Mouse (Mus musculus): Measurements from ENCODE around the gene Abca12. TPM values are rescaled to one million over a fixed set of nuclear protein-coding genes. Genes with fewer than 3 reads are reported as not detected.

Gene Abca12
- 0.04 and 0.09 TPM in 2 replicates for polyA plus RNA-seq (2016; fragmentation: Nextera tagmentation; extraction: Ambion mirVana)

GRCm38 (mm10) chr1:71414810-71415209 lies at the start of gene Abca12:
Gene Abca12 (minus strand): TSS chr1:71414910.
- ATAC-seq (ENCODE audit: low FRiP score, low read depth), result no peak
- no peak within 1 kb of the TSS for H3K9ac ChIP-seq (replicated peaks)
- whole genome bisulfite sequencing, result 90% methylated on average over 7 of the region's 7 CpGs
- no peaks in the 10 kb centered on the region for H3K9me3 ChIP-seq
- no peak within 1 kb of the TSS for H3K4me3 ChIP-seq
- H3K27me3 ChIP-seq, result no peaks in the 10 kb centered on the region
- no peaks in the 10 kb centered on the region for H3K4me1 ChIP-seq
- H3K36me3 ChIP-seq, result no peaks in the 10 kb centered on the region
- no peak within 1 kb of the TSS for H3K27ac ChIP-seq (replicated peaks)
- H3K4me2 ChIP-seq (replicated peaks), result no peak within 1 kb of the TSS

DNA sequence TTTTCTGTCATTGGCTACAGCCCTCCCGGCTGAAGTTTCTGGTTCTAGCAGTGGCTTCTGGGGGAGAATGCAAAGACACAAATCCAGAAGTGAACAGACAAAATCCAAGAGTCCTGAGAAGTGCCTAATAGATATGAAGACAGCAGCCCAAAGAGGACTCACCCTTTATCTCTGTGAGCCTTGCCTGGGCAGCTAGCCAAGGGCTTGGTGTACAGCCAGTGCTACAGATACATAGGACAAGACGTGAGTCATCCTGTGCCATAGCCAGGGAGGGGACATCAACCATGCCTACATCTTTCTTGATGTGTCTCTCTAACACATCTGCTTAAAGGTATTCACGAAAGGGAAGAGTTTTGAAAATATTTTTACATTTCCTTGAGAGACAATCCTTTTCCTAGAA lies 43.3 kb upstream of the Abca12 start:
- H3K27me3 ChIP-seq, result no peaks in the 10 kb centered on the region
- H3K27ac ChIP-seq (replicated peaks), result no peak overlapping the region
- no peaks in the 10 kb centered on the region for H3K9me3 ChIP-seq
- no peak for ATAC-seq (ENCODE audit: low FRiP score, low read depth)
- no peak overlapping the region for H3K4me2 ChIP-seq (replicated peaks)
- no peak overlapping the region for H3K9ac ChIP-seq (replicated peaks)
- no peak overlapping the region for H3K4me3 ChIP-seq
- 88% methylated on average over 3 of the region's 3 CpGs for WGBS
- H3K36me3 ChIP-seq, result no peaks in the 10 kb centered on the region
- H3K4me1 ChIP-seq, result no peaks in the 10 kb centered on the region

DNA sequence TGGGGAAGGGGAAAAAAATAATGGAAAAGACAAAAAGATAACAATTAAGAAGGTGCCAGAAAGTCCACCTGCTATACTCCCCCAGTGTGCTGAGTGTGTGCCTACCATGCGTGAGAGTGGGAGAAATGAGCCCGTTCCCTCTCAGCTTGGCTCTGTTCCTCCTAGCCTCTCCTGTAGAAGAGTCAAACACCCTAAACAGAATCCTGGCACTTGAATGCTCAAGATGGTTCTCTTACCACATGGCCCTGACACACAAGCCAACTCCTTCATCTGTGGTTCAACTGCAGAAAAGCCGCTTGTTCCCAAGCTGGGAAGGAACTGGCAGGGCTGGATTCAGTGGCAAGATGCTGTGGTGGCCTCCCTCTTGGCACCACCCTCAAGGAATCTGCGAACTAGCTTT lies 32.7 kb upstream of the Abca12 start:
- Histone ChIP-seq H3K9me3 (no peaks in the 10 kb centered on the region), H3K4me3 (no peak overlapping the region), H3K4me2 (replicated peaks) (no peak overlapping the region), H3K4me1 (no peaks in the 10 kb centered on the region), H3K27ac (replicated peaks) (no peak overlapping the region), H3K36me3 (no peaks in the 10 kb centered on the region), H3K9ac (replicated peaks) (no peak overlapping the region), H3K27me3 (no peaks in the 10 kb centered on the region)
- WGBS, result 95% methylated on average over 4 of the region's 4 CpGs
- ATAC-seq (ENCODE audit: low FRiP score, low read depth), result no peak

- Histone ChIP-seq H3K27me3 (no peaks in the 10 kb centered on the region), H3K4me1 (no peaks in the 10 kb centered on the region), H3K27ac (replicated peaks) (no peak overlapping the region), H3K4me2 (replicated peaks) (no peak overlapping the region), H3K36me3 (no peaks in the 10 kb centered on the region), H3K4me3 (no peak overlapping the region), H3K9ac (replicated peaks) (no peak overlapping the region), H3K9me3 (no peaks in the 10 kb centered on the region)
- WGBS, result 69% methylated on average over 12 of the region's 13 CpGs
- ATAC-seq (ENCODE audit: low FRiP score, low read depth), result no peak
Observed at GRCm38 (mm10) chr1:71421741-71422333, 7.1 kb upstream of the Abca12 start.

- Histone ChIP-seq H3K4me2 (replicated peaks) (no peak overlapping the region), H3K9ac (replicated peaks) (no peak overlapping the region), H3K4me1 (no peaks in the 10 kb centered on the region), H3K27ac (replicated peaks) (no peak overlapping the region), H3K36me3 (no peaks in the 10 kb centered on the region), H3K9me3 (no peaks in the 10 kb centered on the region), H3K4me3 (no peak overlapping the region), H3K27me3 (no peaks in the 10 kb centered on the region)
- ATAC-seq (ENCODE audit: low FRiP score, low read depth), result no peak
- 86% methylated on average over 5 of the region's 5 CpGs for WGBS
Observed at GRCm38 (mm10) chr1:71418467-71418866, 3.8 kb upstream of the Abca12 start.

- Histone ChIP-seq H3K9me3 (no peaks in the 10 kb centered on the region), H3K36me3 (no peaks in the 10 kb centered on the region), H3K9ac (replicated peaks) (no peak overlapping the region), H3K27me3 (no peaks in the 10 kb centered on the region), H3K4me1 (no peaks in the 10 kb centered on the region), H3K4me3 (no peak overlapping the region), H3K4me2 (replicated peaks) (no peak overlapping the region), H3K27ac (replicated peaks) (no peak overlapping the region)
- WGBS, result 84% methylated on average over 5 of the region's 5 CpGs
- ATAC-seq (ENCODE audit: low FRiP score, low read depth), result no peak
Observed at GRCm38 (mm10) chr1:71417951-71418350, 3.2 kb upstream of the Abca12 start.

GRCm38 (mm10) chr1:71414084-71414483 lies 626 bp downstream of the Abca12 start:
- ATAC-seq (ENCODE audit: low FRiP score, low read depth), result no peak
- Histone ChIP-seq H3K36me3 (no peaks in the 10 kb centered on the region), H3K9me3 (no peaks in the 10 kb centered on the region), H3K4me1 (no peaks in the 10 kb centered on the region), H3K27me3 (no peaks in the 10 kb centered on the region), H3K4me2 (replicated peaks) (no peak overlapping the region), H3K4me3 (no peak overlapping the region), H3K27ac (replicated peaks) (no peak overlapping the region), H3K9ac (replicated peaks) (no peak overlapping the region)
- 78% methylated on average over 4 of the region's 6 CpGs for WGBS

- Histone ChIP-seq H3K27me3 (no peaks in the 10 kb centered on the region), H3K9me3 (no peaks in the 10 kb centered on the region), H3K4me1 (no peaks in the 10 kb centered on the region), H3K27ac (replicated peaks) (no peak overlapping the region), H3K9ac (replicated peaks) (no peak overlapping the region), H3K4me2 (replicated peaks) (no peak overlapping the region), H3K36me3 (no peaks in the 10 kb centered on the region), H3K4me3 (no peak overlapping the region)
- ATAC-seq (ENCODE audit: low FRiP score, low read depth), result no peak
- WGBS, result 95% methylated on average over 11 of the region's 11 CpGs
Observed at GRCm38 (mm10) chr1:71413114-71413513, 1.6 kb downstream of the Abca12 start.

DNA sequence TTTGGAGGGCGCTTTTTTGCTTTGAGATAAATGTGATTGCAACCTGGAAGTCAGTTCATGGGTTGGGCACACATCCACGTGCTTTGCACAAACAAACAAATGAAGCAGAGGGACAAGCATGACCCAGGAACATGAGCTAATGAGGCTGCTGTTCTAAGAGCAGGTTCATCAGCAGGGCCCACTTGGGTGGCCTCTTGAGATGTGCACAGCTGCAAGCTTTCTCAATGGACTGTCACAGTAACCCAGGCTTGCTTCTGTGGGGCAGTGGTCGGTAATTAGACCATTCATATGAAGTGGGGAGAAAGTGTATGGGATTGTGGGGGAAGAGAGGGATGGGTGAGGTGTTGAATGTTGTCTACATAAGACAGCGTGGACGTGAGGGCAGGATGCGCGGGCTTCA lies 7.0 kb downstream of the Abca12 start:
- Histone ChIP-seq H3K4me2 (replicated peaks) (no peak overlapping the region), H3K27ac (replicated peaks) (no peak overlapping the region), H3K9me3 (no peaks in the 10 kb centered on the region), H3K36me3 (no peaks in the 10 kb centered on the region), H3K4me3 (no peak overlapping the region), H3K4me1 (no peaks in the 10 kb centered on the region), H3K27me3 (no peaks in the 10 kb centered on the region), H3K9ac (replicated peaks) (no peak overlapping the region)
- no peak for ATAC-seq (ENCODE audit: low FRiP score, low read depth)
- WGBS, result 86% methylated on average over 7 of the region's 7 CpGs

GRCm38 (mm10) chr1:71397635-71398034 lies 17.1 kb downstream of the Abca12 start:
- no peak overlapping the region for H3K4me2 ChIP-seq (replicated peaks)
- no peaks in the 10 kb centered on the region for H3K36me3 ChIP-seq
- H3K27ac ChIP-seq (replicated peaks), result no peak overlapping the region
- H3K27me3 ChIP-seq, result no peaks in the 10 kb centered on the region
- ATAC-seq (ENCODE audit: low FRiP score, low read depth), result no peak
- no peaks in the 10 kb centered on the region for H3K9me3 ChIP-seq
- H3K4me3 ChIP-seq, result no peak overlapping the region
- no peaks in the 10 kb centered on the region for H3K4me1 ChIP-seq
- H3K9ac ChIP-seq (replicated peaks), result no peak overlapping the region
- WGBS, result 78% methylated on average over 3 of the region's 3 CpGs

- H3K4me2 ChIP-seq (replicated peaks), result no peak overlapping the region
- ATAC-seq (ENCODE audit: low FRiP score, low read depth), result no peak
- no peaks in the 10 kb centered on the region for H3K9me3 ChIP-seq
- H3K27me3 ChIP-seq, result no peaks in the 10 kb centered on the region
- H3K9ac ChIP-seq (replicated peaks), result no peak overlapping the region
- H3K36me3 ChIP-seq, result no peaks in the 10 kb centered on the region
- no peaks in the 10 kb centered on the region for H3K4me1 ChIP-seq
- no peak overlapping the region for H3K4me3 ChIP-seq
- H3K27ac ChIP-seq (replicated peaks), result no peak overlapping the region
- 84% methylated on average over 5 of the region's 5 CpGs for WGBS
Observed at GRCm38 (mm10) chr1:71396105-71396504, 18.6 kb downstream of the Abca12 start.

- Histone ChIP-seq H3K4me3 (no peak overlapping the region), H3K9me3 (no peaks in the 10 kb centered on the region), H3K27me3 (no peaks in the 10 kb centered on the region), H3K36me3 (no peaks in the 10 kb centered on the region), H3K4me1 (no peaks in the 10 kb centered on the region), H3K27ac (replicated peaks) (no peak overlapping the region), H3K9ac (replicated peaks) (no peak overlapping the region), H3K4me2 (replicated peaks) (no peak overlapping the region)
- 60% methylated on average over 2 of the region's 2 CpGs for WGBS
- ATAC-seq (ENCODE audit: low FRiP score, low read depth), result no peak
Observed at GRCm38 (mm10) chr1:71394177-71394576, 20.5 kb downstream of the Abca12 start.

GRCm38 (mm10) chr1:71393489-71393888 lies 21.2 kb downstream of the Abca12 start:
- H3K4me1 ChIP-seq, result no peaks in the 10 kb centered on the region
- 81% methylated on average over 8 of the region's 8 CpGs for WGBS
- no peak overlapping the region for H3K9ac ChIP-seq (replicated peaks)
- no peak overlapping the region for H3K4me2 ChIP-seq (replicated peaks)
- no peak overlapping the region for H3K4me3 ChIP-seq
- ATAC-seq (ENCODE audit: low FRiP score, low read depth), result no peak
- no peaks in the 10 kb centered on the region for H3K36me3 ChIP-seq
- no peaks in the 10 kb centered on the region for H3K9me3 ChIP-seq
- no peak overlapping the region for H3K27ac ChIP-seq (replicated peaks)
- H3K27me3 ChIP-seq, result no peaks in the 10 kb centered on the region

All from midbrain, embryonic 12.5 days (tissue).